Mouse (Mus musculus) ES-E14 (cell line): Measurements from ENCODE around the gene Col4a4. TPM values are rescaled to one million over a fixed set of nuclear protein-coding genes. Genes with fewer than 3 reads are reported as not detected.

Source experiments
- DNase-seq: peaks from one replicate; pipeline ENCODE4 v3.0.0-alpha.2; 2013; ENCODE audit warnings: low read depth, low spot score
- H3K27ac ChIP-seq: 2 replicates; pipeline ENCODE4 v1.5.1; 2012; ENCODE audit warnings: low read depth, mild to moderate bottlenecking, low read length, moderate library complexity, mixed read lengths; ENCODE audit not compliant: poor library complexity, insufficient read depth, severe bottlenecking
- H3K36me3 ChIP-seq: 2 replicates; pipeline ENCODE4 v1.6.1; 2012; ENCODE audit warnings: mild to moderate bottlenecking, low read length, moderate library complexity, mixed read lengths; ENCODE audit not compliant: control insufficient read depth, poor library complexity, insufficient read depth, severe bottlenecking
- H3K4me1 ChIP-seq, 2 experiments: fragments of 150-350 bp in 1 of 2; sonication (generic) in 1 of 2; 2 replicates each; pipeline ENCODE4 v1.6.1; 2012; ENCODE audit warnings: low read length in 2 of 2, mild to moderate bottlenecking in 1 of 2, mixed read lengths in 1 of 2; ENCODE audit not compliant: control insufficient read depth in 2 of 2, insufficient read depth in 2 of 2, poor library complexity in 1 of 2
- H3K4me3 ChIP-seq, 2 experiments: fragments of 150-350 bp in 1 of 2; sonication (generic) in 1 of 2; 2 replicates each; pipeline ENCODE4 v1.5.1; 2012; ENCODE audit warnings: low read length in 2 of 2, low read depth in 1 of 2, mild to moderate bottlenecking in 1 of 2, mixed read lengths in 1 of 2; ENCODE audit not compliant: insufficient read depth in 1 of 2, poor library complexity in 1 of 2, severe bottlenecking in 1 of 2
- H3K9ac ChIP-seq: 2 replicates; pipeline ENCODE4 v1.6.1; 2012; ENCODE audit warnings: low read depth, mild to moderate bottlenecking, low read length, mixed read lengths; ENCODE audit not compliant: poor library complexity, insufficient read depth, severe bottlenecking
- H3K9me3 ChIP-seq: fragments of 150-350 bp; sonication (generic); 2 replicates; pipeline ENCODE4 v1.6.1; 2012; ENCODE audit warnings: low read depth, mild to moderate bottlenecking, low read length; ENCODE audit not compliant: control insufficient read depth, insufficient read depth
- CHD2 ChIP-seq: IDR thresholded peaks from 2 replicates; pipeline ENCODE4 v1.6.1; 2014; ENCODE audit warnings: mild to moderate bottlenecking, low read depth, low read length, inconsistent platforms
- HCFC1 ChIP-seq: IDR thresholded peaks from 2 replicates; pipeline ENCODE4 v1.6.1; 2012; ENCODE audit warnings: low read length, inconsistent platforms, borderline replicate concordance; ENCODE audit not compliant: insufficient read depth
- MAFK ChIP-seq: IDR thresholded peaks from 2 replicates; pipeline ENCODE4 v1.6.1; 2014; ENCODE audit warnings: mild to moderate bottlenecking, low read depth, low read length, inconsistent platforms; ENCODE audit not compliant: insufficient read depth
- ZC3H11A ChIP-seq: IDR thresholded peaks from 2 replicates; pipeline ENCODE4 v1.6.1; 2012; ENCODE audit warnings: low read depth, mild to moderate bottlenecking, inconsistent platforms, low read length, borderline replicate concordance
- ZNF384 ChIP-seq: IDR thresholded peaks from 2 replicates; pipeline ENCODE4 v1.6.1; 2012; ENCODE audit warnings: low read depth, low read length, inconsistent platforms
- in situ Hi-C, 2 experiments: fragments of 600-800 bp; cut with MboI; formaldehyde crosslinking; loops; one replicate each; pipeline ENCODE4 v1.15.1; 2025; ENCODE audit warnings: low sequenced_read_pairs in 2 of 2, inconsistent platforms in 1 of 2; ENCODE audit not compliant: unreplicated experiment in 2 of 2
- total RNA-seq: library from RNA; depleted of rRNA; stranded (reverse); fragments of 300-350 nt; gene quantifications from 2 replicates; pipeline ENCODE4 v1.2.3, GENCODE M21; 2012

The Col4a4 gene
- total RNA-seq, 1 experiment = 0.04 TPM

GRCm38 (mm10) chr1:82437273-82437672, 149.4 kb downstream of the Col4a4 start:
- no peaks in the 10 kb centered on the region for H3K4me1 ChIP-seq
- no peak overlapping the region for H3K27ac ChIP-seq
- H3K9ac ChIP-seq = no peak overlapping the region
- in situ Hi-C loops = no loop called here
- H3K4me3 ChIP-seq = no peak overlapping the region
- H3K9me3 ChIP-seq = no peaks in the 10 kb centered on the region
- no peak for DNase-seq
- no peaks in the 10 kb centered on the region for H3K36me3 ChIP-seq
- TF ChIP-seq CHD2 (no peak), HCFC1 (no peak), ZNF384 (no peak), MAFK (no peak), ZC3H11A (no peak)

DNA sequence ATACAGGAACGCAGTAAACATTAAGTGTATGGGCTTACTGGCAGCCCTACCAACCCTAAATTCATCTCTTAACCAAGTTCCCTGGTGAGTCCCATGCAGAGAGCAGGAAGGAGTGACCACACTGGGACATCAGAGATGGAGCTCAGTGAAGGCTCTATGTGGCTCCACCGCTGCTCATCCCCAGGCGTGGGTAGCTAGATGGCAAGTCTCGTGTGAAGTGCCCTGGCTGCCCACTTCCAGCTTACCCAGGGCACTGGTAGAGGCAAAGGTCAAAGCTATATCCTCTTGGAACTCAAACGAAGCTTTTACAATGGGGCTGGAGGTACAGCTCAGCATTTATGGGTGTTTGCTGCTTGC, 153.0 kb downstream of the Col4a4 start:
- DNase-seq = no peak
- Histone ChIP-seq H3K4me1 (no peaks in the 10 kb centered on the region), H3K4me3 (no peak overlapping the region), H3K36me3 (no peaks in the 10 kb centered on the region), H3K9me3 (no peaks in the 10 kb centered on the region), H3K27ac (no peak overlapping the region), H3K9ac (no peak overlapping the region)
- in situ Hi-C loops = no loop called here
- TF ChIP-seq MAFK = no peak

GRCm38 (mm10) chr1:82432919-82433648, 153.6 kb downstream of the Col4a4 start:
- Histone ChIP-seq H3K9ac (no peak overlapping the region), H3K36me3 (no peaks in the 10 kb centered on the region), H3K4me3 (no peak overlapping the region), H3K27ac (no peak overlapping the region), H3K9me3 (no peaks in the 10 kb centered on the region), H3K4me1 (no peaks in the 10 kb centered on the region)
- DNase-seq = peak; percentile 27
- in situ Hi-C loops = no loop called here
- peak; percentile 62 for TF ChIP-seq ZC3H11A
- TF ChIP-seq MAFK = no peak

DNA sequence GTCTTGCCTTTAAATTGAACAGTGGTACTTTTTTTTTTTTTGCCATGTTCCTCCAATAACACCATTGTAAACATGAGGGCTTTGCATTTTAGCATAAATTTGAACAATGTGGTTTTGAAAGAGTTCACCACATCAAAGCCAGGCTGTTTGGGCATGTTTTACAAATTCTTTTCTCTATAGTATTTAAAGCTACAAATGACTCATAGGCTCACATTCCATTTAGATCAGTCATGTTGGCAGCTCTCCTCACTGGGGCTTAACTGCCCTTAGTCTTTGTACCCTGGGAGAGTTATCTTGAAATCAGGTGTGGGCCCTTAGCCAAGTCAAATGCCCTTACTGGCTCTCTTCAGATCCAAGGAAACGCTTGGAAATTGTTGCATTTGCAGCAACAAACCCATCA, 157.6 kb downstream of the Col4a4 start:
- TF ChIP-seq ZNF384 (no peak), MAFK (no peak), ZC3H11A (no peak)
- no peaks in the 10 kb centered on the region for H3K9me3 ChIP-seq
- in situ Hi-C loops = no loop called here
- H3K9ac ChIP-seq = no peak overlapping the region
- no peak overlapping the region for H3K4me3 ChIP-seq
- H3K36me3 ChIP-seq = no peaks in the 10 kb centered on the region
- no peaks in the 10 kb centered on the region for H3K4me1 ChIP-seq
- H3K27ac ChIP-seq = no peak overlapping the region
- no peak for DNase-seq

DNA sequence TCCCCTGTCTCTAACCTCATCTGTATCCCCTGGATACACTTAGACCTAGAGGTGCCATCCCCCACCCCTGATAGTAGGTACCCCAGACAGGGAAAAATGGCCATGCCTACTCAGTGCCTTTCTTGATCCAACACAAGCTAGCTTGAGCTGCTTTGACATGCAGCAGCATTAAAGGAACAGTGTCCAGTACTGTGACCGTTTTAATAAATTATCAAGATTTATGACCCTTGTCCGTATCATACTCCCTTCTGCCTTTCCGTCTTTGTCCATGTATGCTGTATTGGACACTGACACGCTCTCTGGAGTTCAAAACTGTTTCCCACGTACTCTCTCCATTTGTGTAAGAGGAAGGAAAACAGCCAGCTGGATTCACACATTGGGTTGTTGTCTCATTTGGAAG, 158.9 kb downstream of the Col4a4 start:
- Histone ChIP-seq H3K36me3 (no peaks in the 10 kb centered on the region), H3K4me3 (no peak overlapping the region), H3K9ac (no peak overlapping the region), H3K27ac (no peak overlapping the region), H3K9me3 (no peaks in the 10 kb centered on the region), H3K4me1 (no peaks in the 10 kb centered on the region)
- no peak for DNase-seq
- in situ Hi-C loops = no loop called here
- no peak for TF ChIP-seq ZC3H11A
- no peak for TF ChIP-seq ZNF384
- no peak for TF ChIP-seq MAFK
- TF ChIP-seq CHD2 = no peak
- no peak for TF ChIP-seq HCFC1
